Mouse (Mus musculus) liver, embryonic 12.5 days (tissue): Measurements from ENCODE around the gene Sept12. TPM values are rescaled to one million over a fixed set of nuclear protein-coding genes. Genes with fewer than 3 reads are reported as not detected.

Experiments used
- ATAC-seq: fragments of 200-750 bp; cut with Nextera tagmentation; 2 replicates; pipeline ENCODE4 v1.8.0; 2017; ENCODE audit warnings: moderate number of reproducible peaks, mild to moderate bottlenecking, moderate library complexity
- H3K27ac ChIP-seq: fragments of 300-500 bp; sonication (generic); 2 replicates; pipeline ENCODE4 v1.5.1; 2016; ENCODE audit warnings: mild to moderate bottlenecking
- H3K27me3 ChIP-seq: fragments of 300-500 bp; sonication (generic); replicated peaks from 2 replicates; pipeline ENCODE4 v1.6.1; 2016; ENCODE audit warnings: mild to moderate bottlenecking, moderate library complexity
- H3K36me3 ChIP-seq: fragments of 300-500 bp; sonication (generic); 2 replicates; pipeline ENCODE4 v1.6.1; 2016; ENCODE audit warnings: mild to moderate bottlenecking, moderate library complexity
- H3K4me1 ChIP-seq: fragments of 300-500 bp; sonication (generic); 2 replicates; pipeline ENCODE4 v1.6.1; 2016
- H3K4me2 ChIP-seq: fragments of 300-500 bp; sonication (generic); 2 replicates; pipeline ENCODE4 v1.6.1; 2016; ENCODE audit warnings: mild to moderate bottlenecking, moderate library complexity
- H3K4me3 ChIP-seq: fragments of 300-500 bp; sonication (generic); 2 replicates; pipeline ENCODE4 v1.5.1; 2016; ENCODE audit warnings: mild to moderate bottlenecking, moderate library complexity
- H3K9ac ChIP-seq: fragments of 300-500 bp; sonication (generic); 2 replicates; pipeline ENCODE4 v1.6.1; 2016; ENCODE audit warnings: mild to moderate bottlenecking, moderate library complexity
- H3K9me3 ChIP-seq: fragments of 300-500 bp; sonication (generic); replicated peaks from 2 replicates; pipeline ENCODE4 v1.6.1; 2016; ENCODE audit warnings: mild to moderate bottlenecking, moderate library complexity
- WGBS: fragments of 180-500 bp; shearing (Covaris S2); methylation state at CpG from one replicate; pipeline ENCODE4 v1.1.7; 2016; ENCODE audit not compliant: insufficient replicate concordance; 5-methylcytosine and 5-hydroxymethylcytosine counted together
- polyA plus RNA-seq: library from polyadenylated mRNA; unstranded; fragments of >200 nt; fragmentation: Nextera tagmentation; extraction: Ambion mirVana; gene quantifications from 2 replicates; pipeline ENCODE4 v1.2.1, GENCODE M21; 2016

The Sept12 gene
- polyA plus RNA-seq, 1 experiment from 2014 or later, result not detected

GRCm38 (mm10) chr16:5008076-5008475 is 10.4 kb upstream of the Sept12 start:
- H3K27me3 ChIP-seq, result peaks cover 20% of the 10 kb centered on the region; the same call in 1 of the 2 replicates
- peaks cover 14% of the 10 kb centered on the region for H3K36me3 ChIP-seq
- peaks cover 38% of the 10 kb centered on the region for H3K4me1 ChIP-seq
- 73% methylated on average over 12 of the region's 12 CpGs for WGBS
- no peak overlapping the region for H3K4me3 ChIP-seq
- ATAC-seq, result no peak
- peak overlapping the region; percentile 32 for H3K4me2 ChIP-seq
- H3K9me3 ChIP-seq, result no peaks in the 10 kb centered on the region
- H3K27ac ChIP-seq, result peak overlapping the region; percentile 54; the same call in 1 of the 2 replicates
- H3K9ac ChIP-seq, result no peak overlapping the region

DNA sequence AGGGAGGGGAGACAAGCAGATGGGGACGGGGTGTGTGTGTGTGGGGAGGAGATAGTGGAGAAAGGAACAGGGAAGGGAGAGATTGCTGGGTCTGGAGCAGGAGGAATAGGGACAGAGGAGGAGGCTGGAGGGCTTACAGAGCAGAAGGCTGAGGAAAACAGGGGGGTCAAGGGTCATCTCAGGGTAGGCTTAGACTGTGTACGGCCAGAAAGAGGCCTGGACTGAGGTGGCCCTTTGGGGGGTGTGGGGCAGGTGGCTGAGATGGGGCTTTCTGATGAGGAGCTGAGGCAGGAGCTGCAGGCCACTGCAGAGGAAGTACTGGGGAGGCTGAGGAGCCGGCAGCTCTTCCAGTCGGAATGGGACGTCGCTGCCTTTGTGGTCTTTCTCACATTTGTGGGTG is 9.8 kb upstream of the Sept12 start:
- WGBS, result 55% methylated on average over 6 of the region's 6 CpGs
- H3K27ac ChIP-seq, result peak overlapping the region; percentile 54
- H3K4me3 ChIP-seq, result no peak overlapping the region
- H3K9me3 ChIP-seq, result no peaks in the 10 kb centered on the region
- H3K9ac ChIP-seq, result no peak overlapping the region
- H3K27me3 ChIP-seq, result peaks cover 20% of the 10 kb centered on the region; the same call in 1 of the 2 replicates
- H3K4me1 ChIP-seq, result peaks cover 32% of the 10 kb centered on the region
- H3K36me3 ChIP-seq, result peaks cover 14% of the 10 kb centered on the region
- ATAC-seq, result peak; percentile 5; the same call in 1 of the 2 replicates
- H3K4me2 ChIP-seq, result peak overlapping the region; percentile 32

- H3K4me1 ChIP-seq, result peaks cover 28% of the 10 kb centered on the region
- peak within 1 kb of the TSS; percentile 54 for H3K27ac ChIP-seq
- H3K9ac ChIP-seq, result no peak within 1 kb of the TSS
- H3K27me3 ChIP-seq, result peaks cover 20% of the 10 kb centered on the region; the same call in 1 of the 2 replicates
- H3K36me3 ChIP-seq, result peaks cover 14% of the 10 kb centered on the region
- H3K9me3 ChIP-seq, result no peaks in the 10 kb centered on the region
- H3K4me3 ChIP-seq, result no peak within 1 kb of the TSS
- 65% methylated on average over 5 of the region's 5 CpGs for WGBS
- peak; percentile 10; the same call in 1 of the 2 replicates for ATAC-seq
- peak within 1 kb of the TSS; percentile 32 for H3K4me2 ChIP-seq
Observed at GRCm38 (mm10) chr16:5007067-5007466, 9.4 kb upstream of the Sept12 start, which contains the start of gene Smim22. Gene Smim22, plus strand, starts transcription at chr16:5007288.

DNA sequence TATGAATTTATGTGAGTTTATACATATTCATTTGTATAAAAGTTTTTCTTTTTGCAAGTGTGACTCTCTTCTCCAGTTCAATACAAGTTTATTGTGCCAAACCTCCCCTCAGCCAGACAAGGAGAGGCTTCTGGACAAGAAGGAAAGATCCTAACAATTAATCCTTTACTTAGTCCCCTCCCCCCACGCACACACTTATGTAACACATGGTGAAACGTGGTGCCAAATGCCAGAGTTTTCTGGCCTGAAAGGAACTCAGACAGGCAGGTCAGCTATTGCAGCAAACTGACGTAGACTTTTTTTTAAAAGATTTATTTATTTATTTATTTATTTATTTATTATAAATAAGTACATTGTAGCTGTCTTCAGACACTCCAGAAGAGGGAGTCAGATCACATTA is 3.0 kb upstream of the Sept12 start:
- no peak overlapping the region for H3K9ac ChIP-seq
- H3K27ac ChIP-seq, result no peak overlapping the region
- H3K4me3 ChIP-seq, result no peak overlapping the region
- H3K9me3 ChIP-seq, result no peaks in the 10 kb centered on the region
- no peaks in the 10 kb centered on the region for H3K27me3 ChIP-seq
- H3K4me1 ChIP-seq, result 0 out of 2 replicates have a peak, but pooled peaks cover 6% of the 10 kb centered on the region
- H3K36me3 ChIP-seq, result no peaks in the 10 kb centered on the region
- 68% methylated on average over 3 of the region's 3 CpGs for WGBS
- H3K4me2 ChIP-seq, result no peak overlapping the region
- ATAC-seq, result no peak

GRCm38 (mm10) chr16:4998984-4999383 is 1.3 kb upstream of the Sept12 start:
- ATAC-seq, result no peak
- 61% methylated on average over 1 of the region's 1 CpGs for WGBS
- no peaks in the 10 kb centered on the region for H3K36me3 ChIP-seq

GRCm38 (mm10) chr16:4993276-4993675 is 4.4 kb downstream of the Sept12 start:
- 77% methylated on average over 4 of the region's 4 CpGs for WGBS
- Histone ChIP-seq H3K4me3 (no peak overlapping the region), H3K4me1 (0 out of 2 replicates have a peak, but pooled peaks cover 6% of the 10 kb centered on the region), H3K4me2 (no peak overlapping the region), H3K9ac (no peak overlapping the region), H3K27me3 (no peaks in the 10 kb centered on the region), H3K36me3 (no peaks in the 10 kb centered on the region), H3K27ac (no peak overlapping the region), H3K9me3 (no peaks in the 10 kb centered on the region)
- no peak for ATAC-seq

More at GRCm38 (mm10) chr16:4998984-4999383, 1.3 kb upstream of the Sept12 start:
- Histone ChIP-seq H3K4me2 (no peak overlapping the region), H3K27me3 (no peaks in the 10 kb centered on the region), H3K4me3 (no peak overlapping the region), H3K9ac (no peak overlapping the region), H3K4me1 (0 out of 2 replicates have a peak, but pooled peaks cover 6% of the 10 kb centered on the region), H3K27ac (no peak overlapping the region), H3K9me3 (no peaks in the 10 kb centered on the region)

- Histone ChIP-seq H3K4me2 (no peak overlapping the region), H3K27ac (no peak overlapping the region), H3K36me3 (no peaks in the 10 kb centered on the region), H3K4me1 (no peaks in the 10 kb centered on the region), H3K4me3 (no peak overlapping the region), H3K9me3 (no peaks in the 10 kb centered on the region), H3K27me3 (no peaks in the 10 kb centered on the region), H3K9ac (no peak overlapping the region)
- ATAC-seq, result no peak
- WGBS, result 80% methylated on average over 12 of the region's 12 CpGs
Observed at GRCm38 (mm10) chr16:4984717-4985116, 12.9 kb downstream of the Sept12 start.

DNA sequence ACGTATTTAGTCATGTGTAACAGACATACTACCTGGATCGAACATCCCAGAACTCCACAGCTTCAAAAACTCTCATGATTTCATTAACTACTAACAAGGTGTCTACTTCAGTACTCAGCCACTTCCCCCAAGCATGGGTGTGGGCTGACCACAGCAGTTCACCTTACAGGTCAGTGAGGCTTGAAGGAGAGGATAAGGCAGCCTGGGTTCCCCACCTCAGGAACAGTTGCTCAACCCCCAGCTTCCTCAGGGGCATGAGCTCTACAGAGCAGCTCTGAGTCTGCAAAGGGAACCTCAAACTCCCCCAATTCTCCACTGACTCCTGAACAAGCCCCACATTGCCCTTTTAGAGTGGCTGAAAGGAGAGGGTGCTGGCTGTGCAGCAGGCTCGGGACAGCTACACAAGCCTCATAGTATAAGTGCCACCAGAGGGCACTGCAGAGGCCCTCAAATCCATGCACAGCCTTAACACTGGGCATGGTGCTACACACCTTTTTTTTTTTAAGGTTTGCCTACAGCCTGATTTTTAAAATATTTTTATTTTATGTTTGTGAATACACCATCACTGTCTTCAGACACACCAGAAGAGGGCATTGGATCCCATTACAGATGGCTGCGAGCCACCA is 17.8 kb downstream of the Sept12 start:
- H3K4me1 ChIP-seq, result peaks cover 9% of the 10 kb centered on the region; the same call in 1 of the 2 replicates
- 52% methylated on average over 4 of the region's 4 CpGs for WGBS
- peaks cover 14% of the 10 kb centered on the region; the same call in 1 of the 2 replicates for H3K27me3 ChIP-seq
- peak; percentile 57; the same call in 1 of the 2 replicates for ATAC-seq
- H3K27ac ChIP-seq, result no peak overlapping the region
- H3K9ac ChIP-seq, result no peak overlapping the region
- no peak overlapping the region for H3K4me3 ChIP-seq
- no peaks in the 10 kb centered on the region for H3K9me3 ChIP-seq
- H3K36me3 ChIP-seq, result no peaks in the 10 kb centered on the region
- H3K4me2 ChIP-seq, result no peak overlapping the region

GRCm38 (mm10) chr16:4978275-4979051 is 19.2 kb downstream of the Sept12 start:
- H3K27ac ChIP-seq, result no peak overlapping the region
- ATAC-seq, result no peak

DNA sequence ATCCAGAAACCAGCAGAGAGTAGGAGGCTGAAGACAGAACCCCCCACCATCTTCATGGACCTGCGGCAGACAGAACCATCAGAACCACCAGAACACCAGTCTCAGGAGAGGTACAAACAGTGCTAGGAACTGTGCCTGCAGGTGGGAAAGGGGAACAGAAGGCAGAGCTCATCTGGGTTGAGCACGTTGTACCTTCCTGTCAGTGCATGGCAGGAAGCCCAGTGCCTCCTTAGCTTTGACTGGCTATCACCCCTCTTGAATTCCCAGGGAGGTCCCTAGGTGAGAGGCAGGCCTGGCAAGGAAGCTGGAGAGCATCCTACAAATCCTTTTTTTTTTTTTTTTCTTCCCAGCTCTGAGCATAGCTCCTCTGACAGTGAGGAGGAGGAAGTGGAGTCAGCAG is 21.5 kb downstream of the Sept12 start:
- 47% methylated on average over 2 of the region's 2 CpGs for WGBS
- no peak for ATAC-seq
- H3K27ac ChIP-seq, result no peak overlapping the region

More at GRCm38 (mm10) chr16:4978275-4979051, 19.2 kb downstream of the Sept12 start:
- no peak overlapping the region for H3K4me3 ChIP-seq
- H3K36me3 ChIP-seq, result no peaks in the 10 kb centered on the region
- 45% methylated on average over 5 of the region's 5 CpGs for WGBS
- H3K9ac ChIP-seq, result no peak overlapping the region
- H3K4me1 ChIP-seq, result peaks cover 9% of the 10 kb centered on the region; the same call in 1 of the 2 replicates
- peaks cover 14% of the 10 kb centered on the region; the same call in 1 of the 2 replicates for H3K27me3 ChIP-seq
- H3K4me2 ChIP-seq, result no peak overlapping the region
- no peaks in the 10 kb centered on the region for H3K9me3 ChIP-seq

GRCm38 (mm10) chr16:4974521-4974920 is 23.1 kb downstream of the Sept12 start:
- Histone ChIP-seq H3K4me2 (no peak overlapping the region), H3K4me1 (peaks cover 15% of the 10 kb centered on the region; the same call in 1 of the 2 replicates), H3K27me3 (peaks cover 14% of the 10 kb centered on the region; the same call in 1 of the 2 replicates), H3K36me3 (no peaks in the 10 kb centered on the region), H3K27ac (no peak overlapping the region), H3K9me3 (no peaks in the 10 kb centered on the region), H3K9ac (no peak overlapping the region), H3K4me3 (no peak overlapping the region)
- no peak for ATAC-seq
- 74% methylated on average over 5 of the region's 5 CpGs for WGBS

More for the DNA sequence above, 21.5 kb downstream of the Sept12 start:
- Histone ChIP-seq H3K4me2 (no peak overlapping the region), H3K4me1 (peaks cover 15% of the 10 kb centered on the region; the same call in 1 of the 2 replicates), H3K27me3 (peaks cover 14% of the 10 kb centered on the region; the same call in 1 of the 2 replicates), H3K36me3 (no peaks in the 10 kb centered on the region), H3K9ac (no peak overlapping the region), H3K9me3 (no peaks in the 10 kb centered on the region), H3K4me3 (no peak overlapping the region)

GRCm38 (mm10) chr16:4971626-4972025 is 26.0 kb downstream of the Sept12 start:
- no peak overlapping the region for H3K9ac ChIP-seq
- no peak for ATAC-seq

More at GRCm38 (mm10) chr16:4971626-4972025, 26.0 kb downstream of the Sept12 start:
- H3K9me3 ChIP-seq, result no peaks in the 10 kb centered on the region
- 0 out of 2 replicates have a peak, but pooled peaks cover 6% of the 10 kb centered on the region for H3K27me3 ChIP-seq
- 0 out of 2 replicates have a peak, but pooled peaks cover 6% of the 10 kb centered on the region for H3K4me1 ChIP-seq
- H3K4me3 ChIP-seq, result no peak overlapping the region
- no peak overlapping the region for H3K27ac ChIP-seq
- 40% methylated on average over 4 of the region's 4 CpGs for WGBS
- H3K36me3 ChIP-seq, result no peaks in the 10 kb centered on the region
- no peak overlapping the region for H3K4me2 ChIP-seq
